Mouse (Mus musculus) liver, postnatal 0 days (tissue): ENCODE results near the gene Gtse1.
A peak's percentile ranks its signal among the peaks of the same experiment; 100 is the strongest.

Experiments used
- CTCF ChIP-seq: sonication (generic); IDR thresholded peaks from 2 replicates; pipeline ENCODE4 v1.5.1; 2016; ENCODE audit warnings: antibody characterized with exemption, low read depth
- EP300 ChIP-seq: IDR thresholded peaks from 2 replicates; pipeline ENCODE4 v1.6.1; 2016; ENCODE audit warnings: antibody characterized with exemption, low read depth, mild to moderate bottlenecking

GRCm38 (mm10) chr15:85896284-85896683 is 36.7 kb downstream of the Gtse1 start:
- no peak for TF ChIP-seq EP300
- TF ChIP-seq CTCF: peak; percentile 92
